Mouse (Mus musculus) R1 (cell line): ENCODE measurements around the gene Otop2.

Experiments used
- DNase-seq: peaks from one replicate; pipeline ENCODE4 v3.0.0-alpha.2; 2018; ENCODE audit warnings: low read depth, low spot score

Gene Otop2

GRCm38 (mm10) chr11:115275954-115276353 lies 31.0 kb upstream of the Otop2 start:
- DNase-seq = no peak

DNA sequence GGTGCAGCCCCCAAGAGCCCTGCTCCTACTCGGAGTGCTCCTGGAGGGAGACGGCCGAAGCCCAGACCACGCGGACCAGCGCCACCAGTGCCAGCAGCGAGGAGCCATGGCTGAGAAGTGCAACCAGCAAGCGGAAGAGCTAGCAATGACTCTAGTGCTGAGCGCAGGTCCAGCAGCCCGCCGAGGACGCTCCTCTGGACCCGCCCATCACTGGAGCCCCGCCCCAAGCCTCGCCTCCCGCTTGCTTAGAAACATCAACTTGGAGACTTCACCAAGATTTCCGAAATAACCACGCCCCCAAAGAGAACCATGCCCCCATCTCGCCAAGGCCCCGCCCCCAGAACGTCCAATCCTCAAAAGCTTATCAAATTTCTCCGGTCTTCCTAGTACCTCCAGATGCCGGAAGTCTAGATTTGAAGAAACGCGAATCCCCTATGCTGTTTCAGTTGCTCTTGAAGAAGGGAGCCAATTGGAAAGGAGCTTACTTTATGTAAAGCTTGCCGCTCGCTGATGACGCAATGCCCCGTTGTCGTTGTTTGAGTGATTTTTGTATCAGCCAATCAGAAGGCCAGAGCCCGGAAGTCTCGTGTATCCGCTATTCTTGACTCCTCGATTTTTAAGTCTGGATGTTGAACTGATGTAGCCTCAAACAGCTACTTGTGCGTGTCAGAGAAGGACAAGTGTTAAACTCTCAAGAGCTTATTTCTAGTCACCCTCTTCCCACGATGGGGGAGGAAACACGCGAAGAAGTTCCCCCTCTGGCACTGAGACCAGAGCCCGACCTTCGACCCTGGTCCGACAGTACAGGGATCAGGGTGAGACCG lies 30.0 kb upstream of the Otop2 start, which contains the start of gene Fdxr:
Gene Fdxr (minus strand): TSS at position 271 of the 824 bp plus-strand sequence.
- peak; percentile 100 for DNase-seq

DNA sequence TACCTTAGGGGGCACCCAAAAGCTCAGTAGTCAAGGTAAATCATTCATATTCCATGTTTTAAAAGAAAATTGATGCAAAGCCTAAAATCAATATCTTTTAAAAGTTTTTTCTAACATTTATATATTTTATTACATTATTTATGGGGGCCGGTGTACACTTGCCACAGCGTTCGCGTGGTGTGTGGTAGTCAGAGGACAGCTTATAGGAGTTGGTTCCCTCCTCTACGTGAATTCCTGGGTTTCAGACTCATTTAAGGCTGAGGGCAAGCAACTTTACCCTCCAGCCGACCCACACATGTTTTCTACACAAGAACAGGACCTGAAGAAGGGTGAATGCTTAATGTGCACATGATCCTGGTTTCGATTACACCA lies 29.4 kb upstream of the Otop2 start:
- DNase-seq = no peak

DNA sequence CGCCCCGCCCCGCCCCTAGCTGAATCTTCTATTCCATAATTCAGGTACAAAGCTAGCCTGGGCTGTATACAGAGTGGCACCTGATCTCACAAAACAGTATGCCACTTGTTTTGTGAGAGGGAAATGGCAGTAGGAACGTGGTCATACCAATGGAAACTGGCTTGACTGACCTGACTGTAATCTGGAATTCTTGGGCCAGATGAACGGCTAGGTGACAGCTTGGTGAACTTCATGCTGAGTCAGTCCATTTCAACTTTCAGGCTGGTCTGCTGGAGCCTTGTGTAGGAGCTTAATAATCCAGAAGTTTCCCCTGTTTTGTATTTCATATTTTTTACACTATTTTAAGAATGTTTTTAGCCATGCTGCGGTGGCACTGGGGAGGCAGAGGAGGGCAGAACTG lies 28.8 kb upstream of the Otop2 start:
- no peak for DNase-seq

- DNase-seq = peak; percentile 94
Observed at GRCm38 (mm10) chr11:115279726-115280125, 27.2 kb upstream of the Otop2 start.

GRCm38 (mm10) chr11:115282295-115282694 lies 24.7 kb upstream of the Otop2 start:
- DNase-seq = no peak

DNA sequence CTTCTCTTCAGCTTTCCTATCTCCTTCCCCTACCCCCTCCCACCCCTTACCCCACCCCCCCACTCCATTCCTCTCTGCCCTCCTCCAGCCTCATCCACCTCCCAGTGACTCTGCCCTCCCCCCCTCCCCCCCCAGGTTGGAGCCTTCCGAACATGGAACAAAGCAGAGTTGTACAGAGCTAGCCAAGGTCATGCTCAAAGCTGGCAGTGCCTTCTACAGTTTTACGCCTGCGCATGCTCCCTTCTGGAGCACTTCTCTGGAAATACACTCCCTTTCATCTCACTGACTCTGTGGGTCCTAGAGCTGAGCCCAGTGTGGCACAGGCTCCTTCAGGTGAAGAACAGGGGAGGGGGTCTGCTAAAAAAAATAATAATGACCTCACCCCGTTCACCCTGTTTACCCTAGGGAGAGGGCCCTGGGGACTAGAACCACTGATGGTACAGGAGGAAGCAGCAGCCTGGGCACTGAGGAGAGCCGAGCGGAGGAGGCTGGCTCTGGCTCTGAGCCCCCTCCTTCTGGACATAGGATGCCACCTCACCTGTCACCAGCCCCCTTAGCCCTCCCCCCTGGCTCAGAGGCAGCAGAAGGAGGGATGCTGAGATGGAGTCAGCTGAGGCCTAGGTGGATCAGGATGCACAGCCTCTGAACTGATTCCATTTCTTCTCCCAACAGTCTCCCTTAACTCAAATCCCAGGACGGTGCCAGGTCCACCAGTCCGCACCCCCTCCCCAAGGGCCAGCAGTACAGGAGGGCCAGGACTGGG lies 24.1 kb upstream of the Otop2 start:
- no peak for DNase-seq

DNA sequence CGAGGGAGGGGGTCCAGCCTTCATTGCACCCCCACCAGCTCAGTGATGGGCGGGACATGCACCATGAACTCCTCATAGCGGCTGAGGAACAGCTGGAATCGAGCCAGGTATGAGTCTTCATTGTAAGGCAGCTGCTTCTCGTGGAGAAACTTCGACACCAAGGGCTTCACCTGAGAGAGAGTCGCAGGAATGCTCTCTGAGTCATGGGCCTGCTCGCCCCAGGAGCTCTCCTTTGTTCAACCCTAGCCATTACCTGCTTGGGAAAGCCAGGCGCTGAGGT lies 23.5 kb upstream of the Otop2 start:
- no peak for DNase-seq

GRCm38 (mm10) chr11:115283891-115284620 lies 22.9 kb upstream of the Otop2 start:
- no peak for DNase-seq

- no peak for DNase-seq
Observed at GRCm38 (mm10) chr11:115285282-115285681, 21.7 kb upstream of the Otop2 start.

GRCm38 (mm10) chr11:115286201-115286993 lies 20.6 kb upstream of the Otop2 start:
- peak; percentile 43 for DNase-seq

DNA sequence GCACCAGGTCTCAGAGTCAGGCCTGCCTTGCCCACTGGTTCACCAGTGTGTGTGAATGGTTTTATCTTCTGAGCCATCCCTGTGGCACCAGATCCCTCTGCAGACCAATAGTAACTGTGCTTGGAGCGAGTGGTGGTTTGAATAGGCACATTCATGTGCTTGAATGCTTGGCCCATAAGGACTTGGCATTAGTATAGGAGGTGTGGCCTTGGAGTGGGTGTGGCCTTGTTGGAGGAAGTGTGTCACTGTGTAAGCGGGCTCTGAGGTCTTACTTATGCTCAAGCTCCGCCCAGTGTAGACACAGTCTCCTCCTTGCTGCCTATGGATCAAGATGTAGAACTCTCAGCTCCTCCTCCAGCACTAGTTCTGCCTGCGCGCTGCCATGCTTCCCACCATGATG lies 19.6 kb upstream of the Otop2 start:
- DNase-seq = peak; percentile 98

GRCm38 (mm10) chr11:115288305-115288704 lies 18.7 kb upstream of the Otop2 start:
- no peak for DNase-seq

DNA sequence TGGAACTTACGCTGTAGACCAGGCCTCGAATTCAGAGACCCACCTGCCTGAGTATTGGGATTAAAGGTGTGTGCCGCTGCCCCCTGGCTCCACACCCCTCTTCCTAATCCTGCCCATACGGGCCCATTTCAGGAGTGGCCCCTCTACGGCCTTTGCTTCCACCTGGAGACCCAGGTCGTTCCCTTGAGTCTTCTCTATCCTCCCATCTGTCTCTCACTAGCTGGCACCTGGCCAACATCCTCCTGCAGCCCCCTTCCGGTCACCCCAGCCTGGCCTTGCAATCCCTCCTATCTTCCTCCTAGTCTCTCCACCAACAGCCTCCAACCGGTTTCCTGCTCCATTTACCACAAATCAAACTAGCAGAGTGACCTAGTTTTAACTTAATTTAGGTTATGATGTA lies 17.1 kb upstream of the Otop2 start:
- DNase-seq = no peak

- no peak for DNase-seq
Observed at GRCm38 (mm10) chr11:115290314-115290713, 16.6 kb upstream of the Otop2 start.

GRCm38 (mm10) chr11:115290919-115291318 lies 16.0 kb upstream of the Otop2 start:
- DNase-seq = no peak

GRCm38 (mm10) chr11:115291503-115291902 lies 15.5 kb upstream of the Otop2 start:
- DNase-seq = peak; percentile 82

GRCm38 (mm10) chr11:115292631-115293375 lies 14.2 kb upstream of the Otop2 start:
- peak; percentile 77 for DNase-seq

- DNase-seq = no peak
Observed at GRCm38 (mm10) chr11:115295939-115296338, 11.0 kb upstream of the Otop2 start.

DNA sequence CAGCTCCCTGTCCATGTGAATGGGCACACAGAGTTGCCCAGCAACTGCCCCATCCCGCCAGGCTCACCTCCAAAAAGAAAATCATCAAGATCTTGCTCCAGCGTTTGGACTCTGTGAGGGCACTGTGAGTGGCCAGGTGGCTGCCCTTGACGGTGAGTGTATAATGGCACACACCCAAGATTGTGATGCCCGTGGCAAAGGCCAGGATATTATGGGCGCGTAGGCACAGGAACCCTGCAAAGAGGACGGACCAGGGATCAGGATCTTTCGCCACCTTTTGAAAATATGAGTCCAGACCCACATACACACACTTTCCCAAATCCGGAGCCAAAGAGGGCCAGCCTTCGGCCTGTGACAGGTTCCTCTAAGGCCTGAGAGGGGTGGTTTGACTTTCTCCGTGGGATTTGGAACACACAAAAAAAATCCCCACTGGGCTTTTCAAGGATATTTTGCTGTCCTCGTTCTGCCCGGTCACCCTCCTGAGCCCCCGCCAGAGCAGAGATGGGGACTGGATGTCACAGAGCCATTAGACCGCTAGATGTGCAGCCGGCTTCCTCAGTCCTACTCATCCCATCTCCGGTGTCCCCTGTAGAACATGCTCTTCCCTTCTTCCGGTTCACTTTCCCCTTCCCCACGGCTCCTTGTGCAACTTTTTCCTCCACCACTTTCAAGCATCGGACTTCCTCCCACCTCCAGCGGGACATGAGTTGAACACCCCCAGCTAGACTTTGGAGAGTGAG lies 10.3 kb upstream of the Otop2 start:
- no peak for DNase-seq
